Mouse (Mus musculus) ovary, adult 18-20 months (tissue): Measurements from ENCODE around the gene Galnt10.
A peak's percentile ranks its signal among the peaks of the same experiment; 100 is the strongest.

Experiments used
- DNase-seq: peaks from one replicate; pipeline ENCODE4 v3.0.0; 2022; ENCODE audit warnings: low spot score, mixed read lengths

The Galnt10 gene

DNA sequence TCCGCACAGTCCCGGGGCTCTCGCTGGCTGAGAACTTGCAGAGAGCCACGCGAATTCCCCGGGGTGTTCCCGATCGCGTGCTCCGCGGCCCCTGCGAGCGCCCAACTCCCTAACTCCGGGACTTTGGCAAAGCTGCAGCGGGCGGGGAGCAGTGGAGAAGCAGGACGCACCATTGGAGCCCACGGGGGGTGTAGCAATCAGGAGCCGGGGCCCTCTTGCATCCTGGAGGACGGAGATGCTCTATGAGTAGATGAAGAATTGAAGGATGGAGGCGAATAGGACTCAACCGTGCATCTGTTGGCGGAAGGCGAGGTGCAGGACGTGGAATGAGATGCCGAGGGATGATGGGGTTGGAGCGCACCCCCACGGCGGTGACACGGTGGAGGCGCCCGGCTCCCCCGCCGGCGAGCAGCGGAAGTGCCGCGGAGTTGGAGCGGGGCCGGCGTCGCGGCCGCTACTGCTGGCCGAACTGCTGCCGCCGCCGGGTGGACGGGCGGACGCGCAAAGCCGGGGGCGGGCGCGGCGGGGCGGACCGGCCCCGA is at the start of gene Galnt10:
Gene Galnt10 (plus strand): TSS at position 425 of the 542 bp plus-strand sequence.
- DNase-seq, result peak; percentile 72

DNA sequence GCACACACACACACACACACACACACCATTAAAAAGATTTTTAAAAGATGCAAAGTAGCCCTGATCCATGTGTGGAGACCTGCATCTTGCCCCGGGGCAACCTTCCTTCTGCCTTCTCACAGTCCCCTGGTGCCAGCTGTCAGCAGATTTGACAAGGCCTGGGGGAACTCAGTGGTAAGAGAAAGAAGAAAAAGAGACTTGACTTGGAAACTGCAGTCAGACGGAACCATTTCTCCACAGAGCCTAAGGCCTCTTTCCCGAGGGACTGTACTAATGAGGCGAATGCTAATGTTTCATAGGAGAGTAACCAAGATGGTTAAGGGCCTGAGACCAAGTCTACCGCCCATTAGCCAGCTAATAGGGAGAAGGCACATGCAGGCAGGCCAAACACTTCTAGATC is 49.3 kb upstream of the Galnt10 start:
- DNase-seq, result no peak

DNA sequence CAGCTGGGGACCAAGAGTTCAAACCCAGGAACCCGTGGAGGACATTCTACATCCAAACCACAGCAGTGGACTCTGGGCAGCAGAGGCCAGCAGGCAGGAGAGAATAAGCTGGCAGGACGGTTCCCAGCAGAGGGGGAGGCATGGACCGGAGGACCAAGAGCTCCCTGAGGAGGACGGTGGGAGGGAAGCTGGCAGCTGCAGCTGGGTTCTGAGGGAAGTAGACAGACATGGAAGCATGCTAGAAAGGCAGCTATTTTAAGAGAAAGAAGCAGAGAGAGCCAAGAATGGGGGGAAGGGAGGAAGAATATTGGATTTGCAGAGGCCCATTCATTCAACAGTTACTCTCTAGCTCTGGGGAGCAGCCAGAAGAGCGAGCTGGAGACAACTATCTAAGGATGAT is 47.1 kb upstream of the Galnt10 start:
- DNase-seq, result peak; percentile 12

DNA sequence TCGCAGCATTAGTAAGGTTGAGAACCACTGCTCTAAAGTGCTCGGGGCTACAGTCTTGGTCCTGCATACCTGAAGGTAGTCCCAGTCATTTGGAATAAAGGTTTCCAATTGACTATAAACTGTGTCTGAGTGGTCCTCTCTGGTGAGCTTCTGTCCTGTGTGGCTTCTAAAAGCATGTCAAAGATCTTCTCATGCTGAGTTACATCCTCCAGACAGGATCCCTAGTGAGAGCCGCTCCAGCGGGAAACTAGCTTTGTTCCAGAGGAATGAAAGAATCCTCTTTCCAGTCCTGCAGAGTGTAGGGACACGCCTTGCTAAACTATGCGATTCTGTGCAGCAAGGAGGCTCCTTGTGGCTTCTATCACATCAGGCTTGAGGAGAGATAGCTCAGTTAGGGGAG is 45.9 kb upstream of the Galnt10 start:
- no peak for DNase-seq

DNA sequence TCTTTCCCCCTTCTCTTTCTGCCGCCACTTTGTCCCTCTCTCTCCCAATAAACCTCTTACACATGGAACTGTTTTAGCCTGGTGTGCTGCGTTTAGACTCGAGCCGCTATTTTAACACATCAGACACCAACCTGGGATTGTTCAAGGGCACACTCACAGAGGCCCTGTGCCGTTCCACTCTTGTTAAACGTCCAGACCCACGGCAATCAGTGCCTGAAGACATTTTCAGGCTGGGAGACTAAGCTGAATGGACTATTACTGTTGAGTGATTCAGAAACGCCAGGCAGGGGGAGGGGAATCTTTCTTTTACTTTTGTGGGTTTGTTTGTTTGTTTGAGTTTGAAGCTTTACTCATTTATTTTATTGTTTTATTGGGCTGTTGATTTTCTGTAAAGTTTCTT is 45.1 kb upstream of the Galnt10 start:
- no peak for DNase-seq

DNA sequence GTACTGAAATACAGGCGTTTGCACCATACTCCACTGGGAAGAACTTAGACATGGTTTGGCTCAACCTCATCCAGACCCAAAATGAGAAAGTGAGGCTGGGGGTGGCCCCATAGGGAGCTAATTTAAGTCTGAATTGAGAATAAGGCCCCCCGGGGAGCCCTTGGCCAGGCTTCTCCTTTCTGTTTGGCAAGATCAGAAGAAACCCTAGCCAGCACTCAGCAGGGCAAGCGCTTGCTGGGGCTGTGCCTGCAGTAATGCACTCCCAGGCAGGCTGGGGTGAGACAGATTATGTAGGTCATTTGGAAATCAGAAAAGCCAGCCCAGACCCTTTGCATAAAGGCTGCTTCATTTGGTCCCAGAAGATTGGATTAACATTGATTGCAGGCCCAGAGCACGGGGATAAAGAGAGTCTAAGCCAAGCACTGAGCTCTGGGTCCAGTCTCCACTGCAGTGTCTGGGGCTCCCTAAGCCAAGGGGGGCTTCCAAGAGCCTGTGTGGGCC is 44.6 kb upstream of the Galnt10 start:
- peak; percentile 17 for DNase-seq

DNA sequence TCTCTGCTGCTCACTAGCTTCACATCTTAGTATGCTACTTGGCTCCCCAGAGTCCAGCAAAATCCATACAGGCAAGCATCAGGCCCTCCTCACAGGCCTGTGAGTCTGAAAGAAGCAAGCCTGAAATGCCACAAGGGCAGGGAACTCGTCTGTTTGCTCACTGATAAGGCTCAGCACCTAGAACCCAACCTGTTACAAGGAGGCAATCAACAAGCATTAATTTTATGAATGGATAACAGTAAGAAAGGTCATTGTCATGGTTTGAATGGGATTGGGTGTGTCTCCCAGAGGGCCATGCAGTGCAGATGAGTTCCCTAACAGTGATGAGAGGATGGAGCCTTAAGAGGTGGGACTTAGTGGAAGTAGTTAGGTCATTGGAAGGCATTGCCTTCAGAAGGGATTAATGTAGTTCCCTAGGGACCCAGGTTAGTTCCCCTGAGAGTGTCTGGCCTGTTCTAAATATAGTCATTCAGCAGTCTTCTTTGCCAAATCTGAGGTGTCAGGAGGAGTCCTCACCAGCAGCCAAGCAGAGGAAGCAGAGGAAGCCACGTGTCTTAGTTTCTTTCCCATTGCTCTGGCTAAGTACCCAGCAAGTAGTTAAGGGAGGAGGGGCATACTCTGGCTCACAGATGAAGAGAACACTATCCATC is 43.3 kb upstream of the Galnt10 start:
- no peak for DNase-seq

DNA sequence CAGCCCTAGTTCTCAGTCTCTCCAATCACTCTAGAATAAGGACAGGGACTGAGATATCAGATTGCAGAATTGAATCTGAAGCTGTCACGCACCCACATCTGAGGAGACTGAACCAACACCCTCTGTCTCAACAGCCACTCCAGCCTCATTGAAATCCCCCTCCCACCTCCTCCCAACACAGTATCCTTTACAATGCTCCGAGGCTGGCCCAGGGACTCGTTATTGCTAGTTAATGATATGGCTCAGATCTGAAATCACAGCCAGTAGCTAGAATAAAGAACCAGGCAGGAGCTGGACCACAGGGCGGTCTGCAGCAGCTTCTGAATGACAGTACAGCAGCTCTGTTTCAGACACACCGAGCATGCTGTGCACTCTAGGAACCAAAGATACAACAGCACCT is 40.2 kb upstream of the Galnt10 start:
- DNase-seq, result no peak

DNA sequence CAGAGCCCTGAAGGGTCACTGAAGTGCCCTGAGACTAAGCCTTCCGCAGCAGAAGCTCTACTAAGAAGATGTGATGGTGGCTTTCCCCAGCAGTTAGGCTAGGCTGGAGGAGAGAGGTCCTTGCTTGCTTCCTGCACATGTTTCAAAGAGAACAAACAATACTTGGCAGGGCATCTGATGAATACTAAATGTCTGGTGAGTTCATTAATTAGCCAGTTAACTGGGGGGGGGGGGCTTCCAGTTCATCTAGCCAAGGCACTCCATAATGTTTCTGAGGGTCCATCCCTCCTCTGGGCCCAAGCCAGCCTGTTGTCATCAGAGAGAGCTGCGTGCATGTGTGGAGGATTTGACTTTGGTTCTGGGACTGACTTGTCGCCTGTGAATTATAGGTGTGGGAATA is 39.6 kb upstream of the Galnt10 start:
- DNase-seq, result no peak

DNA sequence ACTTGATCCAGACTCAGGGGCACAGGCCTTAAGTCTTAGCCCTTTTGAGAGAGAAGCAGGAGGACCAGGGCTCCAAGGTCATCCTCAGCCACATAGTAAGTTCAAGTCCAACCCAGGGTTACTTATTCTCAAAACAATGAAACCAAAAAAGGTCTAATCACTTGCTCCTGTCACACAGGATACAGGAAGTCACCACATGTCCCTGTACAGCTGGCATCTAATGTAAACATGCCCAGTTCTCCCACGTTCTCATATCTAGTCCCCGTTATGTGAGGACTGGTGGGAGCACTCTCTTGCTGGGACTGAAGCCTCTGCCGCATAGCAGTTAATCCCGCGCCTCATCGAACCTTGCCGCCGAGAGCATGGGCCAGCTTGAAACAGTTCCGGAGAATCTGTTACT is 30.7 kb upstream of the Galnt10 start:
- DNase-seq, result no peak

DNA sequence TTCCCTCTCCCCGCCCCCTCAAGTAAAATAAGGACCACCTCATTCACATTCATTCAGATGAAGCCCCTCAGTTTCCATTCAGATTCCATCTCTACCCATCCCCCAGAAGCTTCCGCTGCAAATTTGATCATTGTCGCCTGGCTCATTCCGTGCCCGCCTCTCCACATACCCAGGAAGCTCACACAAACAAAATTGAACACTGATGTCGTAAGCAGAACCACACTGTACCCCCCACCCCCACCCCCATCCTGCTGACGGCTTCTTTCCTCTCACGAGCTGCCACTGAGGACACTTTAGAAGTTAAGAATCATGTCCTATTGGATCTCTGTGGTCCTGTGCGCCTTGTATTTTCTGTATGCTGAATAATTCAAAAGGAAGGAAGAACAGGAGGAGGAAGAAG is 30.0 kb upstream of the Galnt10 start:
- DNase-seq, result no peak

DNA sequence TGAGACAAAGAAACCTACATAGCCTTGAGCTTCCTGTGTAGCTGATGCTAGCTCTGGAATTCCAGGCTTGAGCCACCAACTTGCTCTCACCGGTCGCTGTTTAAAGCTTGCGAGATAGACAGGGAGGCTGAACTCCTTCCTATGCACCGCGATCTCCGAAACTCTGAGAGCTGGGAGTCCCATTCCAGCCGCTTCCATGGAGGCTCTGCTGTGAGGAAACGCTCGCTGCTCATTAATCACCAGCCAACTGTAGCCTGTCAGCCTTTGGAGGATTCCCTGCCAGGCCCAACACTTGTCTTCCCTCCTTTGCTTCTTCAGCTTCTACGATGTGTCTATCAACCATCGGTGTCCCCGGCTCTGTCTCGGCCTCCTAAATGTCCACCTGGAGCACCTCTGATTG is 29.4 kb upstream of the Galnt10 start:
- DNase-seq, result no peak

DNA sequence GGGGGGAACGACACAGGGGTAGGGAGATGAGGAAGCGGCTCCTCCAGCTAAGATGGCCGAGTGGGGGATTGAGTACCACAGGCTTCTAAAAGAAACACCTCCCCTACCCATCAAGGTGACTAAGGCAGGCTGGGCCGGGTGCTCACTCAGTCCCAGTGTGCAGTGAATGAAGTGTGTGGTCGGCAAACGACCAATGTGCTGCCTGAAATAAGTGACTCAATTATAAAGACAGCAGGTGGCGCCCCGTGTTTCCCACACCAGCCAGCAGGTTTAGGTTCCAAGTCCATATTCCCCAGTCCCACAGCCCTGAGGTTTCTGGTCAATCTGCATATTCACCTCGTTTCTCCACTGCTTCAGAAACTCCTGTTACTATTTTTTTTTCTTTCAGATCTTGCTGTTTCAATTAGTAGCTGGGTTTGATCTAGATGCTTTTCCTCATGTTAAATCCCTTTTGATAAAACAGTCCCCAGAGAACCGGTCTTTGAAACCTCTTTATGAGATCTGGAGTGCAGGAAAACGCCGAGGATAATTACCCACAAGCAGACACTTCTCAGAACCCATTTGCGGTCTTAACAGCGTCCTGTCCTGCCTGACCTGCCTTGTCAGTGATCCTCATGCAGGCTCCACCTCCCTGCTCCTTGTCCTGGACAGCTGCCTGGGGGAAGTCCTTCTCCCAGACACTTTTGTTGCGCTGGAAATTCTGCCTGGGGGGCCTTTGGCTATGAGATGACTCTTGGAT is 27.5 kb upstream of the Galnt10 start:
- peak; percentile 43 for DNase-seq

DNA sequence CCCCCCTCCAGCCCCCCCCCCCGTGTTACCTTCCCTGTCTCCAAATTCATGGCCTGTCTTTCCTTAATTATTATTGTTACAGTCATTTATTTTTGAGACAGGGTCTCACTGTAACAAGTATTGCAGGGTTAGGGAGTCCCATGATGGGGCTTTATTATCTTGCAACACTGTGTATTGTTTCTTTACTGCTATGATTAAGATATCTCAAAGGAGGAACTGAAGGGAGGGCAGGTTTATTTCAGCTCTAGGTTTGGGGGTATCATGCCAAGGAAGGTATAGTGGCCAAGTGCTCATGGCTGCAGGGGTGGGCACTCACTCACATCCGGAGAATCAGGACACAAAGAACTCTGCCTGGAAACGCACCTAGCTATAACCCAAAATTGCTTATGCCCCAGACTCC is 23.8 kb upstream of the Galnt10 start:
- DNase-seq, result no peak

DNA sequence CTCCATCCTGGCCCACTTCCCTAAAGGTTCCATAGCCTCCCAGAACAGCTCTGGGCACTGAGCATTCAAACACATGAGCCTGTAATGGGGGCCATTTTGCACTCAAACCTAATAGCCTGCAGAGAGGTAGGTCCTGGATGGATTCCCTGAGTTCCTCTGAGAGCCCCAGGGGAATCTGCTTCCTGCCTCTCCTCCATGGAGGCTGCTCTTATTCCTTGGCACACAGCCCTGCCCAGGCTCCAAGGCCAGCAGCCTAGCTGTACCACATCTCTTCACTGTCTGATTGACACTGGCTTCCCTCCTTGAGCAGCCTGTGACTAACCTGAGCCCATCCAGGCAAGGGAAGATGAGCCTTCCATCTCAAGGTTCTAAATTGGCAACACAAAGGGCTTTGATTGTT is 23.4 kb upstream of the Galnt10 start:
- peak; percentile 23 for DNase-seq

DNA sequence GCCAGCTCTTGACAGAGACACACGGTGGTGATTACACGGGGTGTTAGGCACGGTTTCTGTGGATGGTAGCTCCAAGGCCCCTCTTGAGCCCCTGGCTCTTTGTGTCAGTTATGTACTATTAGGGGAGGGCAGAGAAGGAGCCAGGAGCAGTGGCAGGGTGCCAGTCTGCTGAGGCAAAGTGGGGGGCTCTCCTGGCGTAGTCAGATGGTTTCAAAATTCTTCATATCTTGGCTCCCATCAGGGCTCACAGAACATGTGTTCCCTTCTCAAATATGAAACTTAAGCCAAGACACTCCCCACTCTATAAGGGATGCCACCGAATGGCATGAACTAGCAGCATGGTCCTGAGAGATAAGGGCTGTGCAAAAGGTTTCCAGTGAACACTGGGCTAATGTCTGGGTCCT is 20.8 kb upstream of the Galnt10 start:
- no peak for DNase-seq

DNA sequence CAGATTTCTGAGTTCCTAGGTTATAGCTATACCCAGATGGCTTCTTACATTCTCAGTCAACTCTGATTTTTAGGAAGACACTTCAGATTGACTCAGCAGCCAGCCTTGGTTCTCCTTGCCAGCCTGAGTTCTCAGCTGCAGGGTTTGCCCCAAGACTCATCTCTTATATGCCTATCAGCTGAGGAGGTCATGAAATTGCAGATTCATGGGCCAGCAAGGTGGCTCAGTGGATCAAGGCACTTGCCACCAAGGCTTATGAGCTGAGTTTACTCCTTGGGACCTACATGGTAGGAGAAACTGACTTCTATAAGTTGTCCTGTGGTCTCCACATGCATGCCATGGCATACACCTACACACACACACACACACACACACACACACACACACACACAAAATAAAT is 19.8 kb upstream of the Galnt10 start:
- DNase-seq, result no peak

DNA sequence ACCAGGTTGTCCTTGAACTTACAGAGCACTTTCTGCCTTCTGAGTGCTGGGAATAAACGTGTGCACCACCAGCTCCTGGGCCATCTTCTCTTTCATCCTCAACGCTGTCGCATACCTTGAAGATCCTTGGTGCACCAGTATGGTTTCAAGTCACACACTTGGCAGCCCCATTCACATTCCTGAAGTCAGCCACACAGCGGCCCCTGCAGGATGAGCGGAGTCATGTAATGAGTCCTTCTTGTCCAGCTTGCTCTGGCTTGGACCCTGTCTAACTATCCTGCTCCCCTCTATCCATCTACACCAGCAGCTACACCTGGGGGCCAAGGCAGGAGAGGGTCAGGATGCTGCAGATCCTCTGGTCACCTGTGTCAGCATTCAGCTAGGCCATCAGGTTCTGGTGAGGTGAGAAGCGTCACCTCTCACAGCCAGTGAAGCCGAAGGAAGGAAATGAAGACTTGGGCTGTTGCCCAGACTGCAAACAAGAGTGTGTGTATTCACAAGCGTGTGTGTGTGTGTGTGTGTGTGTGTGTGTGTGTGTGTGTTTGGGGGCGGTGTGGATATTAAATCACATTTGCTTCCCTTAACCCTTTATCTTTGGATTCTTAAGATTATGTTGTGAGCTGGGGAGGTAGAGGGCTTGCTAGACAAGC is 18.0 kb upstream of the Galnt10 start:
- no peak for DNase-seq

DNA sequence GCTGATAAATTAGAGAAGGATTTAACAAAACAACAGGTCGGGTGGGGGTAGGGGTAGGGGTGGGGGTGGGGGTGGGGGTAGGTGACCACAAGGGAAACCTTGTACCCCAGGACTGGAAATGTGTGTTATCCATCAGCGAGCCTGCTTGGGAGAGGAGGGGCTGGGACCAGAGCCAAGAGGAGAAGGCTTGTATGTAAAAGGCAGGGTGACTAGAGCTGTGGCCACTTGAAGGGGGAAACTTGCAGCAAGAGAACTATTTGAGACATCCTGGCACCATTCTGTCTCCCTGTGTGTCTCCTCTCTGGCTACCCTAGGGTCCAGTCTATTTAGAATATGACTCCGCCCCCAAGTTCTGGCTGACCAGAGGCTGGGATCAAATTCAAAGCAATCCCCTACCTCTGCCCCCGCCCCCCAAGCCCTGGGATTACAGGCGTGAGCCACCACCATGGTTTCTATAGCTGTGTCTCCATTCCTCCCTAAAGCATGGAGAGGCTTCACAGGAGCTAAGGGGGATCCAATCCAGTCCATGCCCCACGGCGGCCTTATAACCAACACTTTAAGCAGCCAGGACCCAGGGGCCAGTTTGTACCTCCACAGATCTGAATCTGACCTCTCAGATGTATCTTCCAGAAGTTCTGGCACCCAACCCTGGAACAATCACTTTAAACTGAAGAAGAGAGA is 13.3 kb upstream of the Galnt10 start:
- DNase-seq, result no peak

DNA sequence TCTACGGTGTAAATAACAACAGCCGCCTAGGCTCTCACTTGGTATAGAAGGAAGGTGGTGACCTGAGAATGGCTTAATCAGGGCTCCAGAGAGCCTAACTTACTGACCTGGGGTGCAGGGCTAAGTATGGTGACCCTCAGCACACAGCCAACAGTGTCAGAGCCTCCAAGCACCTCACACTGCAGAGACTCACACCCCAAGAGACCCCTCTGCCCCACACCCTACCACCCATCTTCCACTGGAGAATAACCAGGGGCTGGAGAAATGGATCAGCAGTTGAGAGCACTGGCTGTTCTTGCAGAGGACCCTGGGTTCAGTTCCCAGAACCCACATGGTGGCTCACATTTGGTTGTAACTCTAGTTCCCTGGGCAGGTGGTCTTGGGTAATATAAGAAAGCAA is 12.2 kb upstream of the Galnt10 start:
- DNase-seq, result no peak

DNA sequence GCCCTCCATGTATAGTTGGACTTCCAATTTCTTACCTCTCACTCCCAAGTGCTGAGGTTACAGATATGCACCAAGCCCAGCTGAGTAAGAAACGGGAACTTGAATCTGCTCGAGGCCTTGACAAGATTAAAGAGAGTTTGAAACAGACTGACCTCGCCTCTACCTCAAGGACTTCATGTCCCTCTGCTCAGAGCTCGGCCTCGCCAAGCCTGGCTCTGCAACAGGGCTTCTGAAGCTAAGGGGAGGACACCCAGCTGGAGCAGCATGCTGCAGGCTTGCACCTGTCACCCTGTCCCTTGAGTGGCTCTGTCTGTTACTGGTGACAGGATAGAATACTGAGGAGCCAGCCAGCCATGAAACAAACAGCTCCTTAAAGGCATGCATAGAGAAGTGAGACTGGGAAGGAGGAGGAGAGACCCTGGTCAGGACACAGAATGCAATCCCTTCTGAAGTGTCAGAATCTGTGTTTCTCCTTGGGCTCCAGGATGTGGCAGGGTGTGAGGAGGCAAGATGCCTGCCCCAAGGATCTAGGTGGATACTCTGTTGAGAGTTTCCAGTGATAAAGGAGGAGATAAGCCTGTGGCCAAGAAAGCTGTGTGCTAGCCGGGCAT is 11.2 kb upstream of the Galnt10 start:
- peak; percentile 67 for DNase-seq

DNA sequence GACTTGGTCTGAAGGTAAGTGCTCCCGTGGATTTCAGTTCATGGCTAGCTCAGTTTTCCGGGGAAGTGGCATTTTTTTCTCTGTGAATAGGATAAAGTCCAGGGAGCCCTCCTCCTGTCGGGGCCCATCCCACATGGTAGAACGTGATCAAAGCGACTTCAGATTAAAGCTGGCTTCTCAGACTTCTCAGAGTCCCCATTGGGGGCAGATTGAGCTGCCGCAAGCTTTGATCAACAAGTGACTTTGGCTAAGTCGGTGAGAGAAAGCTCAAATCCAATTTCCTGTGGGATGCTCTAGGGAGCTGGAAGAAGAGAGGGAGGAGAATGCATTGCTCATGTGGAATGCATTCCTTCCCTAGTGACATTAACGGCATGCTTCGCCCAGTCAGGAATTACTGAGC is 10.1 kb upstream of the Galnt10 start:
- no peak for DNase-seq
